In genomic region chr6:135444661-135445060, GRCm38 (mm10) we compare ENCODE assay signal across 8 mouse cellular contexts.
DNase-seq lines count a peak whose midpoint lies in the region; ATAC-seq and TF ChIP-seq lines count a peak whose summit lies in the region.

No protein-coding gene starts in this region.

- peak overlapping the region; percentile 51 for H3K4me2 ChIP-seq in embryonic facial prominence, embryonic 14.5 days (ENCODE audit: low read depth, low read length)
- H3K4me2 ChIP-seq in limb, embryonic 13.5 days (replicated peaks), result peak overlapping the region; percentile 42
- H3K4me2 ChIP-seq in midbrain, postnatal 0 days (ENCODE audit: low read depth, low read length, poor library complexity, severe bottlenecking), result peak overlapping the region; percentile 36; the same call in 1 of the 2 replicates

- peak overlapping the region; percentile 39; the same call in 1 of the 2 replicates for H3K27ac ChIP-seq in embryonic facial prominence, embryonic 14.5 days (replicated peaks; ENCODE audit: low read depth, low read length)
- peak overlapping the region; percentile 16; the same call in 1 of the 2 replicates for H3K27ac ChIP-seq in limb, embryonic 13.5 days
- H3K27ac ChIP-seq in midbrain, postnatal 0 days (ENCODE audit: low read depth, low read length), result no peak overlapping the region

- H3K4me1 ChIP-seq in embryonic facial prominence, embryonic 14.5 days (ENCODE audit: control insufficient read depth, insufficient read depth, low read length), result peaks cover 7% of the 10 kb centered on the region
- peaks cover 25% of the 10 kb centered on the region for H3K4me1 ChIP-seq in limb, embryonic 13.5 days
- 0 out of 2 replicates have a peak, but pooled peaks cover 5% of the 10 kb centered on the region for H3K4me1 ChIP-seq in midbrain, postnatal 0 days (ENCODE audit: insufficient read depth, low read length)

- H3K36me3 ChIP-seq in embryonic facial prominence, embryonic 14.5 days (ENCODE audit: control insufficient read depth, insufficient read depth, low read length), result no peaks in the 10 kb centered on the region
- H3K36me3 ChIP-seq in limb, embryonic 13.5 days, result no peaks in the 10 kb centered on the region
- no peaks in the 10 kb centered on the region for H3K36me3 ChIP-seq in midbrain, postnatal 0 days (ENCODE audit: insufficient read depth, low read length)

- H3K9ac ChIP-seq in embryonic facial prominence, embryonic 14.5 days (ENCODE audit: low read depth, low read length), result peak overlapping the region; percentile 42; the same call in 1 of the 2 replicates
- no peak overlapping the region for H3K9ac ChIP-seq in limb, embryonic 13.5 days
- no peak overlapping the region for H3K9ac ChIP-seq in midbrain, postnatal 0 days (replicated peaks; ENCODE audit: low read length, poor library complexity, severe bottlenecking)

- ATAC-seq in embryonic facial prominence, embryonic 14.5 days (ENCODE audit: low read depth), result peak; percentile 93
- peak; percentile 90 for ATAC-seq in limb, embryonic 13.5 days (ENCODE audit: low FRiP score, low read depth)
- ATAC-seq in midbrain, postnatal 0 days (ENCODE audit: low FRiP score), result peak; percentile 89

- no peak overlapping the region for H3K4me3 ChIP-seq in embryonic facial prominence, embryonic 14.5 days (ENCODE audit: low read depth, low read length)
- no peak overlapping the region for H3K4me3 ChIP-seq in limb, embryonic 13.5 days
- no peak overlapping the region for H3K4me3 ChIP-seq in midbrain, postnatal 0 days (ENCODE audit: low read depth, low read length)

- H3K27me3 ChIP-seq in embryonic facial prominence, embryonic 14.5 days (replicated peaks; ENCODE audit: control insufficient read depth, insufficient read depth, low read length), result no peaks in the 10 kb centered on the region; the same call in 1 of the 2 replicates
- peaks cover 19% of the 10 kb centered on the region; the same call in 1 of the 2 replicates for H3K27me3 ChIP-seq in limb, embryonic 13.5 days
- H3K27me3 ChIP-seq in midbrain, postnatal 0 days (ENCODE audit: insufficient read depth, low read length), result no peaks in the 10 kb centered on the region

- peak; percentile 99 for TF ChIP-seq CTCF in midbrain, postnatal 0 days (IDR thresholded peaks at IDR 0.05)

- 0 out of 2 replicates have a peak, but pooled peaks cover 5% of the 10 kb centered on the region for H3K9me3 ChIP-seq in embryonic facial prominence, embryonic 14.5 days (ENCODE audit: control insufficient read depth, low read length)
- H3K9me3 ChIP-seq in limb, embryonic 13.5 days, result no peaks in the 10 kb centered on the region
- no peaks in the 10 kb centered on the region for H3K9me3 ChIP-seq in midbrain, postnatal 0 days (ENCODE audit: low read length)

- DNase-seq in 3134 (ENCODE audit: extremely low read depth, insufficient read length, low spot score), result peak; percentile 62
- DNase-seq in adrenal gland, postnatal 4 days (ENCODE audit: low spot score in 2 of 2), result peak; percentile 79 to 82
- peak; percentile 96 for DNase-seq in embryonic facial prominence, embryonic 14.5 days (ENCODE audit: low spot score)
- peak; percentile 53 to 79 for DNase-seq in heart, adult 9 months (ENCODE audit: low spot score in 2 of 2)
- DNase-seq in kidney, adult 9 months, result peak; percentile 80
- peak; percentile 93 for DNase-seq in midbrain, postnatal 0 days (ENCODE audit: low spot score)
- DNase-seq in spleen, postnatal 4 days (ENCODE audit: low spot score in 2 of 2), result peak; percentile 56 to 84

- 3% methylated on average over 11 of the region's 11 CpGs for WGBS in embryonic facial prominence, embryonic 14.5 days
- 3% methylated on average over 11 of the region's 11 CpGs for WGBS in limb, embryonic 13.5 days
- WGBS in midbrain, postnatal 0 days, result 3% methylated on average over 11 of the region's 11 CpGs
